Mouse (Mus musculus) hindbrain, embryonic 11.5 days (tissue): ENCODE measurements around the gene Paqr4. TPM values are rescaled to one million over a fixed set of nuclear protein-coding genes. Genes with fewer than 3 reads are reported as not detected.
"Not testable (repeated sequence)": the region's sequence is repeated elsewhere in the genome, so short reads cannot be mapped to it uniquely, and the experiment has no call there.

Experiments
- ATAC-seq: fragments of 200-750 bp; cut with Nextera tagmentation; 2 replicates; pipeline ENCODE4 v1.8.0; 2017; ENCODE audit warnings: mild to moderate bottlenecking, moderate TSS enrichment, moderate library complexity; ENCODE audit not compliant: low FRiP score
- DNase-seq: peaks from one replicate; pipeline ENCODE4 v3.0.0-alpha.2; 2015; ENCODE audit warnings: low spot score
- H3K27ac ChIP-seq: fragments of 300-500 bp; sonication (generic); 2 replicates; pipeline ENCODE4 v1.5.1; 2014; ENCODE audit warnings: mild to moderate bottlenecking, low read depth, low read length
- H3K27me3 ChIP-seq: fragments of 300-500 bp; sonication (generic); 2 replicates; pipeline ENCODE4 v1.6.1; 2014; ENCODE audit warnings: mild to moderate bottlenecking, low read length, moderate library complexity, mixed read lengths; ENCODE audit not compliant: control insufficient read depth, insufficient read depth
- H3K36me3 ChIP-seq: fragments of 300-500 bp; sonication (generic); 2 replicates; pipeline ENCODE4 v1.6.1; 2014; ENCODE audit warnings: mild to moderate bottlenecking, low read length, moderate library complexity, mixed read lengths; ENCODE audit not compliant: control insufficient read depth, insufficient read depth
- H3K4me1 ChIP-seq: fragments of 300-500 bp; sonication (generic); replicated peaks from 2 replicates; pipeline ENCODE4 v1.6.1; 2014; ENCODE audit warnings: low read length, mixed read lengths; ENCODE audit not compliant: control insufficient read depth, insufficient read depth
- H3K4me2 ChIP-seq: fragments of 300-500 bp; sonication (generic); replicated peaks from 2 replicates; pipeline ENCODE4 v1.6.1; 2014; ENCODE audit warnings: mild to moderate bottlenecking, low read depth, low read length
- H3K4me3 ChIP-seq: fragments of 300-500 bp; sonication (generic); 2 replicates; pipeline ENCODE4 v1.5.1; 2014; ENCODE audit warnings: low read depth, low read length
- H3K9ac ChIP-seq: fragments of 300-500 bp; sonication (generic); 2 replicates; pipeline ENCODE4 v1.6.1; 2014; ENCODE audit warnings: low read depth, low read length
- H3K9me3 ChIP-seq: fragments of 300-500 bp; sonication (generic); 2 replicates; pipeline ENCODE4 v1.6.1; 2016; ENCODE audit warnings: low read length; ENCODE audit not compliant: control insufficient read depth
- WGBS: fragments of 180-500 bp; shearing (Covaris S2); extraction: QIAGEN DNeasy Blood & Tissue Kit; methylation state at CpG from one replicate; pipeline ENCODE4 v1.1.7; 2014; 5-methylcytosine and 5-hydroxymethylcytosine counted together
- polyA plus RNA-seq: library from polyadenylated mRNA; unstranded; fragments of >200 nt; fragmentation: Nextera tagmentation; extraction: Ambion mirVana; gene quantifications from 2 replicates; pipeline ENCODE4 v1.2.1, GENCODE M21; 2014

Paqr4 gene
- polyA plus RNA-seq, 1 experiment from 2014 or later: 28.9 TPM

DNA sequence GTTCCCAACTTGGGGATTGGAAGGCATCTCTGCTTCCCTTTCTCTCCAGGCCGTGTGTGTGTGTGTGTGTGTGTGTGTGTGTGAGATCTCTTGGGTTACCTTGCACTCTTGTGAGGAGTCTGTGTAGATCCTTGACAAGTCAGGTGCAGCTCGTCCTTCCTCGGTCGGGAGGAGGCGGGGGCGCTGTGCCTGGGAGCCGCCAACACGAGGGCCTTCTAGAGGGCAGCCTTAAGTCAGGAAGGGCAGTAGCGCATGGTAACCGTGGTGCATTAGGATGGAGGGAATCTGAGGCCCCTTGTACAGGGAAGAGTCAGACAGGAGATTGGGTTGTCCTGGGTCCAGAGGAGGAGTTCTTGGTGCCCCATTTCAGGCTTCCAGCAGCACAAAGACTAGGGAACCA is 35.5 kb upstream of the Paqr4 start:
- 81% methylated on average over 9 of the region's 10 CpGs for WGBS
- ATAC-seq: no peak
- no peak for DNase-seq

GRCm38 (mm10) chr17:23774090-23774489 is 33.4 kb upstream of the Paqr4 start:
- no peaks in the 10 kb centered on the region for H3K9me3 ChIP-seq
- DNase-seq: peak; percentile 85
- H3K27me3 ChIP-seq: no peaks in the 10 kb centered on the region
- H3K36me3 ChIP-seq: no peaks in the 10 kb centered on the region
- no peak overlapping the region for H3K4me2 ChIP-seq
- WGBS: 11% methylated on average over 12 of the region's 12 CpGs
- no peak overlapping the region for H3K27ac ChIP-seq
- no peaks in the 10 kb centered on the region for H3K4me1 ChIP-seq
- 0 out of 2 replicates have a peak, but pooled peaks have one; percentile 6 for ATAC-seq
- H3K9ac ChIP-seq: no peak overlapping the region
- H3K4me3 ChIP-seq: no peak overlapping the region

More for the DNA sequence above, 35.5 kb upstream of the Paqr4 start:
- Histone ChIP-seq H3K9me3 (no peaks in the 10 kb centered on the region), H3K4me2 (no peak overlapping the region), H3K9ac (no peak overlapping the region), H3K27me3 (no peaks in the 10 kb centered on the region), H3K36me3 (no peaks in the 10 kb centered on the region), H3K27ac (no peak overlapping the region), H3K4me3 (no peak overlapping the region), H3K4me1 (no peaks in the 10 kb centered on the region)

GRCm38 (mm10) chr17:23773676-23774075 is 33.0 kb upstream of the Paqr4 start:
- Histone ChIP-seq H3K27me3 (no peaks in the 10 kb centered on the region), H3K4me3 (no peak overlapping the region), H3K4me2 (no peak overlapping the region), H3K27ac (no peak overlapping the region), H3K4me1 (no peaks in the 10 kb centered on the region), H3K36me3 (no peaks in the 10 kb centered on the region), H3K9ac (no peak overlapping the region), H3K9me3 (no peaks in the 10 kb centered on the region)
- DNase-seq (no peak), ATAC-seq (no peak)
- WGBS: 69% methylated on average over 6 of the region's 6 CpGs

DNA sequence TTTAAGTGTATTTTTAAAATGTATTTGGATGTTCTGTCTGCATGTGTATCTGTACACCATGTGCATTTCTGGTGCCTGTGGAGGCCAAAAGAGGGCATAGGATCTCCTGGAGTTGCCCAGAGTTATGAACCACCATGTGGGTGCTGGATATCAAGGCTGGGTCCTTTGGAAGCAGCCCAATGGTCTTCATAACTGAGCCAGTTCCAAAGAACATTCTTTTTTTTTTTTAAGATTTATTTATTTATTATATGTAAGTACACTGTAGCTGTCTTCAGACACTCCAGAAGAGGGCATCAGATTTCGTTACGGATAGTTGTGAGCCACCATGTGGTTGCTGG is 31.5 kb upstream of the Paqr4 start:
- not testable (repeated sequence) for H3K4me1 ChIP-seq, H3K36me3 ChIP-seq, H3K9ac ChIP-seq, H3K27me3 ChIP-seq, H3K27ac ChIP-seq, H3K4me3 ChIP-seq, ATAC-seq, DNase-seq, H3K9me3 ChIP-seq
- H3K4me2 ChIP-seq: peak overlapping the region; percentile 26; the same call in 1 of the 2 replicates
- WGBS: 91% methylated on average over 2 of the region's 2 CpGs

GRCm38 (mm10) chr17:23771284-23772218 is 30.9 kb upstream of the Paqr4 start, which contains the start of gene Flywch1:
TSS of gene Flywch1 (minus strand) at chr17:23771602.
- ATAC-seq: peak; percentile 98

DNA sequence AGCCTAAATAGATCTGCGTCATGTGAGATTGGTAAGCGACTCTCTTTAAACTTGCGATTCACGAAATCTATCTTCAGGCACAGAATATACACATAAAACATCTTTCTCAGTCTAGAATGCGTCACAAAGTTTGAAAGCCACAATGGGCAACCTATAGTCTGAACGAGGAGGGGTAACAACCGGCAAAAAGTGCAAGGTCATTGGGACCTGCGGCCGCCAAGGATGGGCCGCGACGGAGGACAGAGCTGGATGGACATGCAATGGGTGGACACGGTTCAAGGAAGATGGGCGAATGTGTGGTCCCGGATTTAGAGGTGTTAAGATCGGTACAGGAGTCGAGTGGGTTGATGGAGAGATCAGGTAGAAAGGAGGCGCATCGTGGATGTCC is 30.2 kb upstream of the Paqr4 start:
- no peaks in the 10 kb centered on the region for H3K36me3 ChIP-seq
- peak; percentile 67; the same call in 1 of the 2 replicates for ATAC-seq
- no peaks in the 10 kb centered on the region for H3K9me3 ChIP-seq
- H3K9ac ChIP-seq: peak overlapping the region; percentile 87
- H3K4me1 ChIP-seq: no peaks in the 10 kb centered on the region
- peak overlapping the region; percentile 36 for H3K4me2 ChIP-seq
- peak overlapping the region; percentile 65 for H3K4me3 ChIP-seq
- 1% methylated on average over 19 of the region's 19 CpGs for WGBS
- peak overlapping the region; percentile 90 for H3K27ac ChIP-seq
- H3K27me3 ChIP-seq: no peaks in the 10 kb centered on the region
- DNase-seq: no peak

More at GRCm38 (mm10) chr17:23771284-23772218, 30.9 kb upstream of the Paqr4 start, which contains the start of gene Flywch1:
- peak within 1 kb of the TSS; percentile 65 for H3K4me3 ChIP-seq
- no peaks in the 10 kb centered on the region for H3K36me3 ChIP-seq
- H3K9me3 ChIP-seq: no peaks in the 10 kb centered on the region
- WGBS: 4% methylated on average over 51 of the region's 58 CpGs
- peak; percentile 99 for DNase-seq
- peak within 1 kb of the TSS; percentile 36 for H3K4me2 ChIP-seq
- peak within 1 kb of the TSS; percentile 87 for H3K9ac ChIP-seq
- H3K27ac ChIP-seq: peak within 1 kb of the TSS; percentile 90
- H3K27me3 ChIP-seq: no peaks in the 10 kb centered on the region
- H3K4me1 ChIP-seq: no peaks in the 10 kb centered on the region

- Histone ChIP-seq H3K27me3 (no peaks in the 10 kb centered on the region), H3K27ac (no peak overlapping the region)
- DNase-seq: no peak
Observed at GRCm38 (mm10) chr17:23770493-23770892, 29.8 kb upstream of the Paqr4 start.

DNA sequence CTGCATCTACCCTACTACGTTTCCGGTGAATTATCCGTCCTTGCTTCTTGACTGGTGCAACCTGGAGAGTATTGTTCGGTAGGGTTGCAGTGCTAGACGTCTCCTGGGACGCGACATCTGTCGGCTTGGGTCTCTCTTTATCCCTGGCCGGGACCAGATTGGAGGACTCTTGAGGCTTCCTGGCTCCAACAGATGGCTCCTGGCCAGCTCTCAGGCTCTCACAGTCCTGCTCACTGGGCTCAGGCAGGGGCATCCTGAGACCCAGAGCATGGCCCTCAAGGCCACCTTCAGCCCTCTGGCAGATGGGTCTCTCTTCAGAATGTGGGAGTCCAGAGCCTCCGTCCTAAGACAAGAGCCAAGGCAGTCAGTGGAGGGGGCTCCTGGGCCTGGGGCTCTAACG is 22.3 kb upstream of the Paqr4 start:
- 89% methylated on average over 11 of the region's 11 CpGs for WGBS
- ATAC-seq: no peak
- no peaks in the 10 kb centered on the region for H3K9me3 ChIP-seq
- H3K9ac ChIP-seq: no peak overlapping the region
- no peak for DNase-seq
- H3K4me3 ChIP-seq: no peak overlapping the region
- peaks cover 25% of the 10 kb centered on the region for H3K36me3 ChIP-seq
- no peak overlapping the region for H3K4me2 ChIP-seq
- H3K27me3 ChIP-seq: no peaks in the 10 kb centered on the region
- no peak overlapping the region for H3K27ac ChIP-seq
- no peaks in the 10 kb centered on the region for H3K4me1 ChIP-seq

More at GRCm38 (mm10) chr17:23770493-23770892, 29.8 kb upstream of the Paqr4 start:
- no peaks in the 10 kb centered on the region for H3K36me3 ChIP-seq
- H3K4me3 ChIP-seq: peak overlapping the region; percentile 65
- H3K9ac ChIP-seq: peak overlapping the region; percentile 87
- H3K9me3 ChIP-seq: no peaks in the 10 kb centered on the region
- H3K4me1 ChIP-seq: no peaks in the 10 kb centered on the region
- peak overlapping the region; percentile 36 for H3K4me2 ChIP-seq
- ATAC-seq: no peak
- 15% methylated on average over 2 of the region's 2 CpGs for WGBS

GRCm38 (mm10) chr17:23761155-23761554 is 20.5 kb upstream of the Paqr4 start:
- peaks cover 25% of the 10 kb centered on the region for H3K36me3 ChIP-seq
- no peak for DNase-seq

More at GRCm38 (mm10) chr17:23761155-23761554, 20.5 kb upstream of the Paqr4 start:
- Histone ChIP-seq H3K9me3 (no peaks in the 10 kb centered on the region), H3K27ac (no peak overlapping the region), H3K27me3 (no peaks in the 10 kb centered on the region), H3K4me2 (no peak overlapping the region), H3K4me3 (no peak overlapping the region), H3K4me1 (no peaks in the 10 kb centered on the region), H3K9ac (no peak overlapping the region)
- ATAC-seq: no peak
- WGBS: 98% methylated on average over 3 of the region's 3 CpGs
